Mouse (Mus musculus): ENCODE measurements around the gene Stk10. TPM values are rescaled to one million over a fixed set of nuclear protein-coding genes. Genes with fewer than 3 reads are reported as not detected.

Gene Stk10
- polyA plus RNA-seq, 1 experiment from 2014 or later = 5.2 TPM

DNA sequence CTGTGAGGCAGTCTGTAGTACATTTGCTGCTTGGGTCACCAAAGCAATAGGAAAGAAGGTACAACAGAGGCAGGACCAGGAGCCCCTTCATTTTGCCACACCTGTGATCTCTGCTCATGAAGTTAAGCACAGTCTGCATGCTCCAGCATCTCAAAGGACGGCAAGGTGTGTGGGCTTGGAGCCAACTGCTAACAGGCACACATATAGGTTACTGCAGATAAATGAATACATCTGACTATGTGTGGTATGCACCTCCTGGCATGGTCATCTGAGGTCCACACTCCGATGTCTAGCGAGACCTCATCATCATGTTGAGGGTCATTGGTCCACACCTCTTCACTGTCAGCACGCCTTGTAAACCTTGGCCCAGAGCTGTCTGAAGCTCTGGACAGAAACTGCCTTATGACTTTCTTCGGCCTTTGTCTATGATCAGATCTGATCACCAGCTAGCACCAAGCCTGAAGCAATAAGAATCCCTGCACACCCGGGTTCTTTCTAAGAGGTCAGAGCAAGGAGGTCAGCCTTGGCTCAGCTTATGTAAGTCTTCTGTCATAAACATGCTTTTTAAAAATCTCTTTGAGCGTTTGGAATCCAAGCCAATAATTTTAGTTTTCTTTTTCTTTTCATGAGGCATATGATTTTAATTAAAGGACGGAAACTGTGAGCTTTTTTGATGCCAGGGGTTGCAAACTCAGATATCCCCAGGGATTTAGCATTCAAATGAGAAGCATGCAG is 105.6 kb downstream of the Stk10 start:
- H3K9me3 ChIP-seq (ENCODE audit: control insufficient read depth, low read length) = no peaks in the 10 kb centered on the region
- 88% methylated on average over 8 of the region's 8 CpGs for WGBS
- H3K4me2 ChIP-seq (ENCODE audit: low read depth, low read length) = no peak overlapping the region
- H3K4me1 ChIP-seq (ENCODE audit: control insufficient read depth, insufficient read depth, low read length) = peaks cover 16% of the 10 kb centered on the region
- no peak overlapping the region for H3K9ac ChIP-seq (ENCODE audit: low read depth, low read length)
- no peaks in the 10 kb centered on the region for H3K36me3 ChIP-seq (ENCODE audit: control insufficient read depth, insufficient read depth, low read length)
- H3K27me3 ChIP-seq (replicated peaks; ENCODE audit: control insufficient read depth, insufficient read depth, low read length) = no peaks in the 10 kb centered on the region
- ATAC-seq = no peak
- H3K4me3 ChIP-seq (ENCODE audit: low read length) = no peak overlapping the region
- H3K27ac ChIP-seq (ENCODE audit: low read length) = no peak overlapping the region

DNA sequence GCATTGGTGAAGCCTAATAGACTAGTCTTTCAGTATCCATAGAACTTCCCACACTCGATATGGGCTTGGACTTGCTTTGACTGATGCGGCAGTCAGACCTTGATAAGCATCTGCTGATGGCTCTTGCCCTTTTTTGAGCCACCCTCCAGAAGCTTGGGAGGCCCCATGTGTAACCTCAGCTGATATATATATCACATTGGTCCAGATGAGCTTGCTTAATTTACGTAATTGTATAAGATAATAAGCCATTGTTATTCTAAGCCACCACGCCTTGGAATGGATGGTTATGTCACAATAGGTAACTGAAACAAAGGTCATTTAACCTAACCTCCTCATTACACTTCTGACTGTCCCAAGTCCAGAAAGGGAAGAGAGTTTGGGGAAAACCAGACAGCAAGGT is 107.5 kb downstream of the Stk10 start:
- 88% methylated on average over 4 of the region's 4 CpGs for WGBS
- Histone ChIP-seq H3K9ac (ENCODE audit: low read depth, low read length) (no peak overlapping the region), H3K27ac (ENCODE audit: low read length) (no peak overlapping the region), H3K9me3 (ENCODE audit: control insufficient read depth, low read length) (no peaks in the 10 kb centered on the region), H3K4me2 (ENCODE audit: low read depth, low read length) (no peak overlapping the region), H3K36me3 (ENCODE audit: control insufficient read depth, insufficient read depth, low read length) (no peaks in the 10 kb centered on the region), H3K4me1 (ENCODE audit: control insufficient read depth, insufficient read depth, low read length) (peaks cover 20% of the 10 kb centered on the region), H3K4me3 (ENCODE audit: low read length) (no peak overlapping the region), H3K27me3 (replicated peaks; ENCODE audit: control insufficient read depth, insufficient read depth, low read length) (no peaks in the 10 kb centered on the region)
- ATAC-seq = no peak

DNA sequence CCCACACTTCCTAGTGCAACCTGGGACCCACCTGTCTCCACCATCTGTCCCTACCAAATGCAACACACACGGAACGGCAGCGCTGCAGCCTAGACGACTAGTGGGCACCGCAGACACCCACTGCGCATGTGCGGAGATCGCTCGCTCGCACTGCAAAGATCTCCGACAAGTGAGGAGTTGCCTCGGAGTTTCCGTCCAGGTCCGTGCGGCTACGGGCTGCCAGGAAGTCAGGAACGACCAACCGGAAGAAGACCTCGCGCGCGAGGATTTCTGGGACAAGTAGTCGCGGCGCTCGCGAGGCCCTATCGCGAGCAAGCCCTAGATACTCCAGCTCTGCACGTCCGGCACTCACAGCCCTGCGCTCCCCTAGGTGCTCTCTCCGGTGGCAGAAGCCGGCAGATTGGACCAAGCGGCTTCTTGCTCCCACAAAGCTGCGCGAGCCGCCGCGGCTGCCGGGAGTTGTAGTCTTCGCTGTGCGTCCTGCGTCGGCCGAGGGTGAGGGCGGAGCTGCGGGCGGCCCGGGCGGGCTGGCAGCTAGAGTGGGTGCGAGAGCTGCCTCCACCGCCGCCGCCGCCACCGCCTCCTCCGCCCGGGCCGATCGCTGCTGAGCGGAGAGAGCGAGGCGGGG is 109.3 kb downstream of the Stk10 start, which contains the start of gene Fbxw11:
Gene Fbxw11, plus strand, starts transcription at position 476 of the 628 bp plus-strand sequence.
- ATAC-seq = peak; percentile 96
- WGBS = under 1% methylated on average over 63 of the region's 64 CpGs
- Histone ChIP-seq H3K27me3 (replicated peaks; ENCODE audit: control insufficient read depth, insufficient read depth, low read length) (no peaks in the 10 kb centered on the region), H3K36me3 (ENCODE audit: control insufficient read depth, insufficient read depth, low read length) (no peaks in the 10 kb centered on the region), H3K4me3 (ENCODE audit: low read length) (peak within 1 kb of the TSS; percentile 97), H3K4me1 (ENCODE audit: control insufficient read depth, insufficient read depth, low read length) (peaks cover 27% of the 10 kb centered on the region), H3K9me3 (ENCODE audit: control insufficient read depth, low read length) (no peaks in the 10 kb centered on the region), H3K4me2 (ENCODE audit: low read depth, low read length) (peak within 1 kb of the TSS; percentile 79), H3K27ac (ENCODE audit: low read length) (peak within 1 kb of the TSS; percentile 99), H3K9ac (ENCODE audit: low read depth, low read length) (peak within 1 kb of the TSS; percentile 98)

DNA sequence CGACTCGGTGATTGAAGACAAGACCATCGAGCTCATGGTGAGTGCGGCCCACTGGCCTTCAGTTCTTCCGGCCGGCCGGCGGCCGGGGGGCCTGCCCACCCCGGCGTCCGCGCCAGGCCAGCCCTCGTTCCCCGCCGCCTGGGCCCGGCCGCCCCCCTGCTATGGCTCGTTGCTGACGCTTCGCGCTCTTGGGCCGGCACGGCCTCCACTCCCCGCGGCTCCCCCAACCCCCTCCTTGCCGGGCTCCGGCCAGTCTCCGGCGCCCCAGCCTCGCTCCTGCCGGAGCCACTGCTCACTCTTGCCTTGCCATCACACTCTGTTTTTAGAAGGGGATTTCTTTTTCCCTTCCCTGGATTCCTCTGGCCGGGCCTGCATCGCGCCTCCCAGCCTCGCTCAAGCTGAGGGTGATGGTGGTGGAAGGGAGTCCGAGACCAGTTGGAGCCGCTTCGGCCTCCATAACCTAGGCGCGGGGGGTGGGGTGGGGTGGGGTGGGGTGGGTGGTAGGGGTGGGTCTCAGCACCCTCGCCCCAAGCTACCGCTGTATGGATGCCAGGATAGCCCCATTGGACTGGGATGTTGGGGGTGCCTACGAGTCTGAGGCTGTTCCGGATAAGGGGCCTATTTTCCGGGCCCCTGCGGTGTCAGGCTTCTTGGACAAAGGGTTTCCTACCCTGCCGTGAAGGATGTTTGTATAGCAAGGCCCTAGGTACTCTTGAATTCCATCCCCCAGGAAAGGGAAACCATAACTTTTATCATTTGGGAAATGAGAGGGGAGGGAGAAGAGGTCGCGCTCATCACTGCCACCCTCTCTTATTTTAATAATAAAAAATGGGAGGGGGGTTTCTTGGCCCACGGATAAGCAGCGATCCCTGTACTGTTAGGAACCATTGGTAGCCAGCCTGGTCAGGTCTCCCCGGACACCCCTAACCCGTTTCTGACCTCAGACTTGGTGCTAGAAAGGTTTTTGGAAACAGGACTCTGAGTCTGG is 110.1 kb downstream of the Stk10 start:
- H3K9ac ChIP-seq (ENCODE audit: low read depth, low read length) = peak overlapping the region; percentile 98
- ATAC-seq = peak; percentile 68
- H3K27ac ChIP-seq (ENCODE audit: low read length) = peak overlapping the region; percentile 99
- under 1% methylated on average over 45 of the region's 54 CpGs for WGBS
- no peaks in the 10 kb centered on the region for H3K9me3 ChIP-seq (ENCODE audit: control insufficient read depth, low read length)
- H3K4me3 ChIP-seq (ENCODE audit: low read length) = peak overlapping the region; percentile 97
- H3K4me1 ChIP-seq (ENCODE audit: control insufficient read depth, insufficient read depth, low read length) = peaks cover 32% of the 10 kb centered on the region
- no peaks in the 10 kb centered on the region for H3K36me3 ChIP-seq (ENCODE audit: control insufficient read depth, insufficient read depth, low read length)
- H3K4me2 ChIP-seq (ENCODE audit: low read depth, low read length) = peak overlapping the region; percentile 79
- no peaks in the 10 kb centered on the region for H3K27me3 ChIP-seq (replicated peaks; ENCODE audit: control insufficient read depth, insufficient read depth, low read length)

DNA sequence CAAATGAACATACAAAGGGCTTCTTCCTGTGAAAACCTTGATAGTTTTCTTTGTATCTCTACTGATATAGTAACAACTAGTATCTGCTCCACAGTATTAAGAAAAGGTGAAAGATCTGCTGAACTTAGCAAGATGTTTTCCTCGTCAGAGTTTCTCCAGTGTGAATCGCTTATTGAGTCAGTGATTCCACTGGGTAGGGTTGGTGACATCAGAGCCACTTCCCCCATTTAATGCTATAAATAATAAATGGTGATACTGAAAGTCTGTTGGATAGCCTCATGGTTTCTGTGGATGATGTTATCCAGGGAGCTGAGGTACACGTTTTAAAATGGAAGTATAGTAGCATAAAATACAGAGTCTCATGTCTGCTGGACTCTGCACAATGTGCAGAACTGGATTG is 110.9 kb downstream of the Stk10 start:
- H3K27ac ChIP-seq (ENCODE audit: low read length) = peak overlapping the region; percentile 99
- peak overlapping the region; percentile 97 for H3K4me3 ChIP-seq (ENCODE audit: low read length)
- H3K4me1 ChIP-seq (ENCODE audit: control insufficient read depth, insufficient read depth, low read length) = peaks cover 32% of the 10 kb centered on the region
- 21% methylated on average over 3 of the region's 3 CpGs for WGBS
- H3K9me3 ChIP-seq (ENCODE audit: control insufficient read depth, low read length) = no peaks in the 10 kb centered on the region
- peak overlapping the region; percentile 98 for H3K9ac ChIP-seq (ENCODE audit: low read depth, low read length)
- peak overlapping the region; percentile 79 for H3K4me2 ChIP-seq (ENCODE audit: low read depth, low read length)
- no peaks in the 10 kb centered on the region for H3K27me3 ChIP-seq (replicated peaks; ENCODE audit: control insufficient read depth, insufficient read depth, low read length)
- ATAC-seq = no peak
- no peaks in the 10 kb centered on the region for H3K36me3 ChIP-seq (ENCODE audit: control insufficient read depth, insufficient read depth, low read length)

DNA sequence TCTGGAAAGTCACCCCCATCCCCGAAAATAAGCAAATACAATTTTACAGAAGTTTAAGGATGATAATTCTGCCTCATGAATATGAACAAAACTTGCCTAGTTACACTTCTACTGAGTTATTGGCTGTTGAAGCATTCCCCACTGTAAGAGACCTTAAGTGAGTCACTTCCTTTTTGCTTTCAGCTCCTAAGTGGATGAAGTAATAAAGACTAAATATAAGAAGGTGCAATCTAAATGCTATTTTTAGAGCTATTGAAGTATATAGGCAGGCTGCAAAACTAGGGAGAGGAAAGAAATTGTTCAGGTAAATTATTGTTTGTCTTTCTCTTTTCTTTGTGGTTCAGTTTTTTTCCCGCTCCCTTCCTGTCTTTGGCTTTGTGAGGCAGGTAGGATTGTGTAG is 114.2 kb downstream of the Stk10 start:
- no peak for ATAC-seq
- no peaks in the 10 kb centered on the region for H3K27me3 ChIP-seq (replicated peaks; ENCODE audit: control insufficient read depth, insufficient read depth, low read length)
- 81% methylated on average over 2 of the region's 2 CpGs for WGBS

DNA sequence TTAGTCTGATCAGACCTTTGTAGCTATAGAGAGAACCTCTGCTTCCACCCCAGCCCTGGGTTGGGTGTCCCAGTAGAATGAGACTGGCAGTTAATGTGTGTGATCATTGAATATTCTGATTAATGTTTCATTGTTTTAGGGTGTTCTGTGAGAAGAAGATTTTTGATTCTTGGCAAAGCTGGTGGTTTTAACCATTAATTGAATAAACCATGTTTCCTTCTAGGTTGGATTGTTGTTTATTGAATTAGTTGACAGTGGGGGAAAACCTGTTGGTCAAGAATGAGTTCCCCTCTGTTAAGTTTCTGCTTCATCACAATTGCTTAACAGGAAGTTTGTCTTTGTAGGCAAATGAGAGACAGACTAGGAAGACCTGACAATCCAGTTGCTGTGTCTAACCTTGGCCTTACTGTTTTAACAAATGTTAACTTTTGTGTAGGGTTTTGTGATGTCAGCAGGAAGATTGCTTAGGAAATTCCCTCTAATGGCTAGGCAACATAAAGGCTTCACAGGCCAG is 117.2 kb downstream of the Stk10 start:
- H3K4me3 ChIP-seq (ENCODE audit: low read length) = no peak overlapping the region
- no peaks in the 10 kb centered on the region for H3K9me3 ChIP-seq (ENCODE audit: control insufficient read depth, low read length)
- 0 out of 2 replicates have a peak, but pooled peaks cover 5% of the 10 kb centered on the region for H3K36me3 ChIP-seq (ENCODE audit: control insufficient read depth, insufficient read depth, low read length)
- H3K9ac ChIP-seq (ENCODE audit: low read depth, low read length) = no peak overlapping the region
- no peak for ATAC-seq
- H3K27ac ChIP-seq (ENCODE audit: low read length) = peak overlapping the region; percentile 53; the same call in 1 of the 2 replicates
- H3K27me3 ChIP-seq (replicated peaks; ENCODE audit: control insufficient read depth, insufficient read depth, low read length) = no peaks in the 10 kb centered on the region
- H3K4me2 ChIP-seq (ENCODE audit: low read depth, low read length) = no peak overlapping the region
- peaks cover 32% of the 10 kb centered on the region for H3K4me1 ChIP-seq (ENCODE audit: control insufficient read depth, insufficient read depth, low read length)

More for the DNA sequence above, 114.2 kb downstream of the Stk10 start:
- H3K4me1 ChIP-seq (ENCODE audit: control insufficient read depth, insufficient read depth, low read length) = peaks cover 35% of the 10 kb centered on the region
- no peaks in the 10 kb centered on the region for H3K36me3 ChIP-seq (ENCODE audit: control insufficient read depth, insufficient read depth, low read length)
- H3K9ac ChIP-seq (ENCODE audit: low read depth, low read length) = no peak overlapping the region
- H3K27ac ChIP-seq (ENCODE audit: low read length) = no peak overlapping the region
- no peaks in the 10 kb centered on the region for H3K9me3 ChIP-seq (ENCODE audit: control insufficient read depth, low read length)
- H3K4me3 ChIP-seq (ENCODE audit: low read length) = no peak overlapping the region
- H3K4me2 ChIP-seq (ENCODE audit: low read depth, low read length) = no peak overlapping the region

DNA sequence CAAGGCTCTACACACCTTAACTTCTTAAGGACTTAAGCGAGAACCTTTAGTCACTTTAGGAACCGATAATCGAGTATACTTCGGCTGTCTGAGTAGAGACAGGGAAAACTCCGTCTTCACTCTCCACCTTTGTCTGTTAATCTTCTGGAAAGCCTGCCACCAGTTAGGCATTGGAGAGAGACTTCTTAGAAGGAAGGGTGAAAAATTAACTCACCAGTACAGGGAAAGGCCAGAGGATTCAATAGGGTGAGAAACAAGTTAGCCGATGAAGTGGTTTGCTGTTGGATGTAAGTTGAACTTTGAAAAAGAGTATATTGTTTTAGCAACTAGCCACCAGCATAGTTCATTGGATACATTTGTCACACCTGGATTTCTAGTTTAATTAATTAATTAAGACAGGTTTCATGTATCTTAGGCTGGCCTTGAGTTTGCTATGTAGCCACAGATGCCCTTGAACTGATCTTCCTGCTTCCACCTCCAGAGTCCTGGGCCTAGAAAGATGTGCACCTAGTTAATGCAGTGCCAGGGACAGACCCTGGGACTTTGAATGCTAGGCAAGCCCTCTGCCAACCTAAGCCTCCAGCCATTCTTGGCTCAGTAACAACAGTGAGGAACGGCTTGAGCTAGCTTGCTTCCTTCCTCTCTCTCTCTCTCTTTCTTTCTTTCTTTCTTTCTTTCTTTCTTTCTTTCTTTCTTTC is 117.9 kb downstream of the Stk10 start:
- ATAC-seq = peak; percentile 42; the same call in 1 of the 2 replicates
- Histone ChIP-seq H3K9ac (ENCODE audit: low read depth, low read length) (no peak overlapping the region), H3K9me3 (ENCODE audit: control insufficient read depth, low read length) (no peaks in the 10 kb centered on the region), H3K4me2 (ENCODE audit: low read depth, low read length) (no peak overlapping the region), H3K4me3 (ENCODE audit: low read length) (no peak overlapping the region), H3K27me3 (replicated peaks; ENCODE audit: control insufficient read depth, insufficient read depth, low read length) (no peaks in the 10 kb centered on the region), H3K4me1 (ENCODE audit: control insufficient read depth, insufficient read depth, low read length) (peaks cover 32% of the 10 kb centered on the region), H3K36me3 (ENCODE audit: control insufficient read depth, insufficient read depth, low read length) (0 out of 2 replicates have a peak, but pooled peaks cover 5% of the 10 kb centered on the region), H3K27ac (ENCODE audit: low read length) (peak overlapping the region; percentile 53)
- 74% methylated on average over 7 of the region's 7 CpGs for WGBS
